Mouse (Mus musculus) midbrain, embryonic 14.5 days (tissue): ENCODE results near the gene Tespa1. TPM values are rescaled to one million over a fixed set of nuclear protein-coding genes. Genes with fewer than 3 reads are reported as not detected.
"Not testable (repeated sequence)": the region's sequence is repeated elsewhere in the genome, so short reads cannot be mapped to it uniquely, and the experiment has no call there.

Source experiments
- ATAC-seq: fragments of 200-750 bp; cut with Nextera tagmentation; 2 replicates; pipeline ENCODE4 v1.8.0; 2017; ENCODE audit warnings: moderate number of reproducible peaks, moderate library complexity; ENCODE audit not compliant: low FRiP score, low TSS enrichment
- DNase-seq: peaks from one replicate; pipeline ENCODE4 v3.0.0-alpha.2; 2015
- H3K27ac ChIP-seq: fragments of 300-500 bp; sonication (generic); replicated peaks from 2 replicates; pipeline ENCODE4 v1.5.1; 2014; ENCODE audit warnings: mild to moderate bottlenecking, low read depth, low read length, moderate library complexity
- H3K27me3 ChIP-seq: fragments of 300-500 bp; sonication (generic); 2 replicates; pipeline ENCODE4 v1.6.1; 2014; ENCODE audit warnings: low read length, control low read depth, mixed read lengths; ENCODE audit not compliant: control insufficient read depth, insufficient read depth
- H3K36me3 ChIP-seq: fragments of 300-500 bp; sonication (generic); 2 replicates; pipeline ENCODE4 v1.6.1; 2014; ENCODE audit warnings: low read length, control low read depth; ENCODE audit not compliant: control insufficient read depth, insufficient read depth
- H3K4me1 ChIP-seq: fragments of 300-500 bp; sonication (generic); 2 replicates; pipeline ENCODE4 v1.6.1; 2014; ENCODE audit warnings: mild to moderate bottlenecking, antibody characterized with exemption, low read length, control low read depth; ENCODE audit not compliant: control insufficient read depth, insufficient read depth
- H3K4me2 ChIP-seq: fragments of 300-500 bp; sonication (generic); 2 replicates; pipeline ENCODE4 v1.6.1; 2014; ENCODE audit warnings: mild to moderate bottlenecking, low read length, moderate library complexity
- H3K4me3 ChIP-seq: fragments of 300-500 bp; sonication (generic); replicated peaks from 2 replicates; pipeline ENCODE4 v1.5.1; 2014; ENCODE audit warnings: low read depth, low read length
- H3K9ac ChIP-seq: fragments of 300-500 bp; sonication (generic); replicated peaks from 2 replicates; pipeline ENCODE4 v1.6.1; 2014; ENCODE audit warnings: mild to moderate bottlenecking, low read length, moderate library complexity
- H3K9me3 ChIP-seq: fragments of 300-500 bp; sonication (generic); 2 replicates; pipeline ENCODE4 v1.6.1; 2016; ENCODE audit warnings: low read length, control low read depth, mixed read lengths; ENCODE audit not compliant: control insufficient read depth
- WGBS: fragments of 180-500 bp; shearing (Covaris S2); extraction: QIAGEN DNeasy Blood & Tissue Kit; methylation state at CpG from one replicate; pipeline ENCODE4 v1.1.7; 2014; 5-methylcytosine and 5-hydroxymethylcytosine counted together
- polyA plus RNA-seq: library from polyadenylated mRNA; unstranded; fragments of >200 nt; fragmentation: Nextera tagmentation; extraction: Ambion mirVana; gene quantifications from 2 replicates; pipeline ENCODE4 v1.2.1, GENCODE M21; 2014

Gene Tespa1
- 0.17 TPM in 1 of 2 replicates, not detected in the other for polyA plus RNA-seq

DNA sequence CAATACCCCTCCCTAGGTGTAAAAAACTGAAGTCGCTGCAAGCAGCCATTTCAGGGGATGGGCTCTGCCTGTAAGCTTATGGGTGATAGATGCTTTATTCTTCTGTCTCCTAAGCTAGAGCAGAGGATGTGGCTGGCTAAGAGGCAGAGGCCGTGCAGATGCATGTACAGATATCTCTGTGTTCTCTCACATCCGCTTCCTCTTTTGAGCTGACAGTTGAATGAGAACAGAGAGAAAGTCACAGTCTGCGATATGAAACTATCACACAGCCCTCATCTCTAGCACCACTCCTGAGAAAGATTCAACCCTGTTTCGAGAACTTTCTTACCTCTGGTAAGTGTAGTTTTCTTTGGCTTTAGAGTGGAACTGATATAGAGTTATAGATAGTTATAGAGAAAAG is at the start of gene Tespa1:
Gene Tespa1, plus strand, starts transcription at position 234 of the 400 bp plus-strand sequence.
- H3K36me3 ChIP-seq: no peaks in the 10 kb centered on the region
- H3K9ac ChIP-seq: no peak within 1 kb of the TSS
- ATAC-seq (no peak), DNase-seq (no peak)
- H3K4me3 ChIP-seq: no peak within 1 kb of the TSS
- H3K4me1 ChIP-seq: no peaks in the 10 kb centered on the region
- 91% methylated on average over 5 of the region's 5 CpGs for WGBS
- no peak within 1 kb of the TSS for H3K27ac ChIP-seq
- H3K9me3 ChIP-seq: no peaks in the 10 kb centered on the region
- H3K4me2 ChIP-seq: no peak within 1 kb of the TSS
- H3K27me3 ChIP-seq: no peaks in the 10 kb centered on the region

- 46% methylated on average over 2 of the region's 2 CpGs for WGBS
- 0 out of 2 replicates have a peak, but pooled peaks cover 5% of the 10 kb centered on the region for H3K4me1 ChIP-seq
- no peaks in the 10 kb centered on the region for H3K36me3 ChIP-seq
- peak; percentile 18 for DNase-seq
- no peak overlapping the region for H3K27ac ChIP-seq
- H3K4me2 ChIP-seq: no peak overlapping the region
- no peak overlapping the region for H3K4me3 ChIP-seq
- H3K27me3 ChIP-seq: no peaks in the 10 kb centered on the region
- ATAC-seq: no peak
- H3K9me3 ChIP-seq: no peaks in the 10 kb centered on the region
- H3K9ac ChIP-seq: no peak overlapping the region
These were observed 46.9 kb upstream of the Tespa1 start for GRCm38 (mm10) chr10:130275759-130276158.

DNA sequence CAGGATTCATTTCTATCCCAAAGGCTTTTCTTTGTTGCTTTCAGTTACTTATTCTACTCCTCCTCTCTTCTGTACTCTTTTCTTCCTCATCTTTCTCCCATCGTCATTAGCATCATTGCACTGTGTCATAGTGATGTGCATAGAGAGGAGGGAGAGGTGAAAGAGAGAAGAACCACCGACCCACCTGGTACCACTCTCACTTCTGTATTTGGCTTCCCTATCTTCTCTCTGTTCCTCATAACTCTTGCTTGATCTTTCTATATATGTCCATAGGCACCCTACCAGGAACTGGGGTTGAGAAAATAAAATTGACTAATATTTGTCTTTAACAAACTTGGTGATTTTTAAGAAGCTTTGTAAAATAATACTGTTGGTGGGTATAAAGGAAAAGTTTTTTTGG is 46.2 kb upstream of the Tespa1 start:
- Histone ChIP-seq H3K27ac (no peak overlapping the region), H3K9ac (no peak overlapping the region), H3K27me3 (no peaks in the 10 kb centered on the region), H3K36me3 (no peaks in the 10 kb centered on the region), H3K4me3 (no peak overlapping the region), H3K4me2 (no peak overlapping the region), H3K9me3 (no peaks in the 10 kb centered on the region), H3K4me1 (0 out of 2 replicates have a peak, but pooled peaks cover 8% of the 10 kb centered on the region)
- WGBS: 74% methylated on average over 2 of the region's 2 CpGs
- ATAC-seq (no peak), DNase-seq (no peak)

- no peaks in the 10 kb centered on the region for H3K36me3 ChIP-seq
- under 1% methylated on average over 7 of the region's 7 CpGs for WGBS
- H3K27me3 ChIP-seq: no peaks in the 10 kb centered on the region
- H3K4me2 ChIP-seq: peak within 1 kb of the TSS; percentile 33
- ATAC-seq: 0 out of 2 replicates have a peak, but pooled peaks have one; percentile 32
- H3K9me3 ChIP-seq: no peaks in the 10 kb centered on the region
- no peak within 1 kb of the TSS for H3K27ac ChIP-seq
- H3K9ac ChIP-seq: no peak within 1 kb of the TSS
- H3K4me3 ChIP-seq: no peak within 1 kb of the TSS
- peak; percentile 45 for DNase-seq
- 0 out of 2 replicates have a peak, but pooled peaks cover 9% of the 10 kb centered on the region for H3K4me1 ChIP-seq
These were observed 42.6 kb upstream of the Tespa1 start, which contains the start of gene Neurod4 for GRCm38 (mm10) chr10:130280066-130280465. TSS of gene Neurod4 (minus strand) at chr10:130280240.

- peak; percentile 40 for DNase-seq
- Histone ChIP-seq H3K36me3 (no peaks in the 10 kb centered on the region), H3K4me1 (0 out of 2 replicates have a peak, but pooled peaks cover 9% of the 10 kb centered on the region), H3K4me3 (no peak overlapping the region), H3K9me3 (no peaks in the 10 kb centered on the region), H3K4me2 (no peak overlapping the region), H3K27me3 (no peaks in the 10 kb centered on the region), H3K9ac (no peak overlapping the region), H3K27ac (no peak overlapping the region)
- peak; percentile 76 for ATAC-seq
- 13% methylated on average over 1 of the region's 1 CpGs for WGBS
These were observed 40.7 kb upstream of the Tespa1 start for GRCm38 (mm10) chr10:130281982-130282449.

DNA sequence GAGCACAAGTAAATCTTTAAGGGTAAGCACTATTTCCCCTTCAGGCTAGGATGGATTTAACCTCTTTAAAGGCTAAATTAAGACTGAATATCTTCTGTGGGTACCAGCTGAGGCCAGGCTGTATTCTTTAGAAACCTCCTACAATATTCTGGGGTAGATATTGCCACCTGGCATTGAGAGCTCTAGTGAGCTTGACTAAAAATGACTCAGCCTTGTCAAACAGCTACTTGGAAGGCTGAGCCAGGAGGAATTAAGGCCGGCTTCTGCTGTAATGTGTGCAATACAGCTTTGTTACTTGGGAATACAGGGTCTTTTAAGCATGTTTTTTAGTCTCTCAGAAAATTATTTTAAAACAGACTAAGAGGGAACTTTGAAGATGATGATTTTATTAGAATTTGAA is 35.5 kb upstream of the Tespa1 start:
- WGBS: 49% methylated on average over 1 of the region's 1 CpGs
- DNase-seq: peak; percentile 37
- H3K36me3 ChIP-seq: no peaks in the 10 kb centered on the region

DNA sequence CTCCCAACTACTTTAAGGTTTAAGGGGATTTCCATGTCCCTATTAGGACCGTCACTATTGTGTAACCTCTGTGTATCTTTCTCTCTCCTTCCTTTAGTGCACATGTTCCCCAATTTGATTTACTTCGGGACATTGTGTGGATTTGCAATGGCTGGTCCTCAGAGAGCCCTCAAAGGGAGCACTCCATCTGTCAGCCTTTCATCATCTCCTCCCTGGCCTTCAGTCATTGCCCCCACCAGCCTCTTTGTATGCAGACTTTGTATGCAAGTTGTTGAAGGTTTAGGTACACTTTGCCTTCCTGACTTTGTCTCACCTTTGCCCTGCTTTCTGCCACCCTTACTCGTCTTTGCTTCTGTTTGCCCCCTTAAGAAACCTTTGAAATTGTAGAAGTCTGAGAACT is 34.7 kb upstream of the Tespa1 start:
- Histone ChIP-seq H3K4me2 (no peak overlapping the region), H3K27ac (no peak overlapping the region), H3K4me3 (no peak overlapping the region), H3K9ac (no peak overlapping the region), H3K9me3 (no peaks in the 10 kb centered on the region), H3K27me3 (no peaks in the 10 kb centered on the region), H3K4me1 (no peaks in the 10 kb centered on the region), H3K36me3 (no peaks in the 10 kb centered on the region)
- WGBS: 36% methylated on average over 3 of the region's 3 CpGs
- DNase-seq: no peak
- ATAC-seq: no peak

More for the DNA sequence above, 35.5 kb upstream of the Tespa1 start:
- ATAC-seq: no peak
- Histone ChIP-seq H3K9me3 (no peaks in the 10 kb centered on the region), H3K4me2 (no peak overlapping the region), H3K9ac (no peak overlapping the region), H3K27me3 (no peaks in the 10 kb centered on the region), H3K4me1 (no peaks in the 10 kb centered on the region), H3K27ac (no peak overlapping the region), H3K4me3 (no peak overlapping the region)

GRCm38 (mm10) chr10:130293741-130294408 is 28.8 kb upstream of the Tespa1 start:
- ATAC-seq: peak; percentile 82

GRCm38 (mm10) chr10:130298748-130299147 is 23.9 kb upstream of the Tespa1 start:
- H3K27me3 ChIP-seq, H3K4me1 ChIP-seq, ATAC-seq, H3K27ac ChIP-seq, H3K4me2 ChIP-seq, H3K9me3 ChIP-seq, H3K4me3 ChIP-seq, H3K36me3 ChIP-seq, H3K9ac ChIP-seq: not testable (repeated sequence)
- WGBS: 18% methylated on average over 4 of the region's 4 CpGs
- DNase-seq: peak; percentile 64

More at GRCm38 (mm10) chr10:130293741-130294408, 28.8 kb upstream of the Tespa1 start:
- Histone ChIP-seq H3K36me3 (no peaks in the 10 kb centered on the region), H3K27me3 (no peaks in the 10 kb centered on the region), H3K27ac (no peak overlapping the region), H3K9ac (no peak overlapping the region), H3K4me1 (peaks cover 10% of the 10 kb centered on the region), H3K4me3 (no peak overlapping the region), H3K4me2 (no peak overlapping the region), H3K9me3 (no peaks in the 10 kb centered on the region)
- DNase-seq: peak; percentile 45
- 14% methylated on average over 3 of the region's 3 CpGs for WGBS
